Mouse (Mus musculus): ENCODE results near the gene Manba.
"Not testable (repeated sequence)": the region's sequence is repeated elsewhere in the genome, so short reads cannot be mapped to it uniquely, and the experiment has no call there.

Gene Manba

DNA sequence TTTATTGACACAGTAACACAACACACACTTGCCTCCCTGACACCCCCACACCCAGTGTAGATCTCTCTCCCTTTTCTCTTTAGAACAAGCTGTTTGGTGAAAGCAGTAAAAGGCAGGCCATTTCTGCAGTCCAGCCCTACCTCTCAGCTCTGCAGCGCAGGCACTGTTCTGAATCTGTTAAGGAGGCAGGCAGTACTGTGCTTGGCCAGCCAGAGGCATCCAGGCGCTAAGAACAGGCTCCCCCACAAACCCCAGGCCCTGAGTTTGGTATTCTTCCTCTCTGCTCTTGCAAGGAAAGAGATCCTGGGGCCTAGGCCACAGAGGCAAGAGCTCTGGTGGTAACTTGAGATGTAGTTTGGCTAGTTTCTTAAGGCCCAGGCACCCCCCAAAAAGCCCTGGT lies 39.5 kb downstream of the Manba start:
- DNase-seq (ENCODE audit: extremely low spot score, low spot score): not testable (repeated sequence)

GRCm38 (mm10) chr3:135529670-135530069 lies 44.3 kb downstream of the Manba start:
- DNase-seq (ENCODE audit: extremely low spot score, low spot score): no peak

DNA sequence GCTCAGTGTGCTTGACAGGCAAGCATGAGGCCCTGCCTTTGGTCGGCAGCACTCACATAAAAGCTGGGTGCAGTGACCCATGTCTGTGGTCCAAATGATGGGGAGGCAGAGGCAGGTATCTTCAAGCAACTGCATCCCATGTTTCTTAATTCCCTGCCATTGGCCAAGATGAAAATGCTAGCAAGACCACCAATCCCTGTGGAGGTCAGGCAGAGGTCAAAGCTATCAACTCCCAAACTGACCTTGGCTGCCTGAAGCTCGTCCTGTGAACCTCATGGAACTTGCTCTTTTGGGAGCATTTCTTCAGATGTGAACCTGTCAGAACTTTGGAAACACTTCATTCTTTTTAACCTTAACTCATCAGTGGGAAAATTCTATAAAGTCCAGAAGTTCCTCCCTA lies 46.4 kb downstream of the Manba start:
- DNase-seq (ENCODE audit: extremely low spot score, low spot score): no peak

- DNase-seq (ENCODE audit: extremely low spot score, low spot score): no peak
Measured at GRCm38 (mm10) chr3:135534103-135534502, 48.7 kb downstream of the Manba start.

DNA sequence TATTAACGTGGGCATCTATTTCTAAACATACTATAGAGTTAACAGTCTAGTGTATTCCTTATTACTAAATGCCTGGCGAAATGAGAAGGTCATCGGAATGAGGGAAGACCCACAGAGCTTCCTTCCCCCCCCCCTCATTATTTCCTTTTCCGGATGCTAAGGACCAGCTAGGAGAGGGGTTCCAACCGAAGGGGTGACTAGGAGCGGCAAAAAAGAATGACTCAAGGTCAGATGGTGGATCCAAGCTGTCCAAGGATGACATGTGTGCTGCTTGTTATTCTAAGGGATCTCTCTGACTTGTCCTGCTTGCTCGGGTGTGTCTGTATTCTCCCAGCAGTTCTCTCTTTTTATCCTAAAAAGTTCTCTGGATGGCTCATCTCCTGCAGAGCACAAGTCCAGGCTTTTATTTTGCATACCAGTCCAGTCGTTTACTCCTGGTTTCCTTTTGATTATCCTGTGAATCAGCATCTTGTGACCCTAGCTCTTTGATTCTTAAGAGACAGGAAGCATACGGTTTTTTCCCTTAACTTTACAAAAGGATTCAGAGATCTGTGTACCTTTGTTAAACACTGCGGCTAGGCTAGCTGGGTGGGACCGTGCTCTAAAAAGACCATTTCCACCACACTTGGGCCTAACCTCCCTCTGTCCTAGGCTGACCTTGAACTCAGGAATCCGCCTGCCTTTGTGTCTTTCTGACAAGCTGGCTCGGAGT lies 61.0 kb downstream of the Manba start:
- DNase-seq (ENCODE audit: extremely low spot score, low spot score): no peak

- DNase-seq (ENCODE audit: extremely low spot score, low spot score): no peak
Measured at GRCm38 (mm10) chr3:135547298-135547697, 61.9 kb downstream of the Manba start.

DNA sequence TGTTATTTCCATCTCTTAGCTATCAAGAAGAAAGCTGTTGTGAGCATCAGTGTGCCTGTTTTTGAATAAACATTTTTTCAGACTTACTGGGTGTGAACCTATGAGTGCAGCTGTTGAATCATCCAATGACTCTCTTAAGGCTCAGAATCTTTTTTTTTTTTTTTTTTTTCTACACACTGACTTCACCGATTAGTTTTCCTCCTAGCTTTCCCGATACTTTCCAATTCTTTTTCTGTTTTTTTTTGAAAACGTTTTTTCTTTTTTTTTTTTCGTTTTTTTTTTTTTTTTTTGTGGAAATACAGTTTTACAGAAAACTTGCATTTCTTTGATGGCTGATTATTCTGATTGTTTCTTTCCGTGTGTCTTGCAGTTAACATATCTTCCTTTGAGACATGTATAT lies 67.5 kb downstream of the Manba start:
- no peak for DNase-seq (ENCODE audit: extremely low spot score, low spot score)

DNA sequence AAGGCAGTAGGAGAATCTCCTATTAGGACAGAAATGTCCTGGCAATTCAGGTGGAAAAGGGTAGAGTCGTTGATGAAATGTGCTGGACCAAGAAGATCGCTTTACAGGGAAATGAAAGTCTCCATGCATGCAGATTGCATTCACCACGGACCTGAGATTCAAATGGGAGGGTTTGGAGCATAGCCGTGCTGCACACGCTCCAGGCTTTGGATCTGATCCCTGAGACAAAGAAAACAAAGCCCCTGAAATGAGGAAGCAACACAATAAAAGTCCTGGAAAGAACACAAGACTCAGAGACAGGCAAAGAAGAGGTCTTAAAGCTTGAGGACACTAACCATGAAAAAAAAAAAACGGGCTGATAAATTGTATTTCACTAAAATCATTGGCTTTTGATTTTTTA lies 69.8 kb downstream of the Manba start:
- no peak for DNase-seq (ENCODE audit: extremely low spot score, low spot score)

- no peak for DNase-seq (ENCODE audit: extremely low spot score, low spot score)
Measured at GRCm38 (mm10) chr3:135556052-135556587, 70.7 kb downstream of the Manba start.

DNA sequence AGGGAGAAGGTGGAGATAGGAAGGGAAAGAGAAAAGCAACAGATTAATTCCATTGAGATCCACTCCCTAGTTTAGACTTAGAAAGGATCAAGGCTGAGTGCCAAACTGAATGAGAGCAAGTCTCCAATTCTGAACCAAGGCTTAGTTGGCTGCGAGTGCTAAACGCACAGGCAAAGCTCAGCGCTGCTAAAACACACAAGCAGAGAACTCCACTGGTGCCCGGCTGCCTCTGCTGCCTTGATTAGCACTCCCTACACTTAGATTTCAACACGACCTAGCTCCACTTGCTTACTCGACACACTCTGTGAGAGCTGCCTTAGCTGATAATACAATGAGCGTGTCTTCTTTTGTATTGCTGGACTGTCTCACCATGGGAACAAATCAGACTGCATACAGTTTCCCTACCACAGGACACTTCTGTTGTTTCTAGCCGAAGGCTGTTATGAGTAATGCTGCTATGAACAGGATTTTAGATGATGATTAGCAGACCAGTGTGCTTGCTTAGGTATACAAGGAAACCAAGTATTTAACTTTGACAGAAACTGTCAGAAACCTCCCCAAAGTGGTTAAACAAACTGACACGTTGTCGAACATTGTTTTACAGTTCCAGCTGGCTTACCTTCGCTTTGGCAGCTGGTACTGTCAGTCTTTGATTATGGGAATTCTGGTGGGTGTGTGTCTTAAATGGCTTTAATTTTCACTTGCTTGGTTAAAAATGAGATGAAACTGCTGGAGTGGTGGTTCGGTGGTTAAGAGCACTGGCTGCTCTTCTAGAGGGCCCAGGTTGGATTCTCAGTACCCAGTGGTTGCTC lies 71.6 kb downstream of the Manba start:
- no peak for DNase-seq (ENCODE audit: extremely low spot score, low spot score)

- no peak for DNase-seq (ENCODE audit: extremely low spot score, low spot score)
Measured at GRCm38 (mm10) chr3:135562036-135562435, 76.6 kb downstream of the Manba start.

- DNase-seq (ENCODE audit: extremely low spot score, low spot score): no peak
Measured at GRCm38 (mm10) chr3:135563163-135563689, 77.8 kb downstream of the Manba start.

GRCm38 (mm10) chr3:135564706-135565105 lies 79.3 kb downstream of the Manba start:
- no peak for DNase-seq (ENCODE audit: extremely low spot score, low spot score)

GRCm38 (mm10) chr3:135565306-135565705 lies 79.9 kb downstream of the Manba start:
- no peak for DNase-seq (ENCODE audit: extremely low spot score, low spot score)

DNA sequence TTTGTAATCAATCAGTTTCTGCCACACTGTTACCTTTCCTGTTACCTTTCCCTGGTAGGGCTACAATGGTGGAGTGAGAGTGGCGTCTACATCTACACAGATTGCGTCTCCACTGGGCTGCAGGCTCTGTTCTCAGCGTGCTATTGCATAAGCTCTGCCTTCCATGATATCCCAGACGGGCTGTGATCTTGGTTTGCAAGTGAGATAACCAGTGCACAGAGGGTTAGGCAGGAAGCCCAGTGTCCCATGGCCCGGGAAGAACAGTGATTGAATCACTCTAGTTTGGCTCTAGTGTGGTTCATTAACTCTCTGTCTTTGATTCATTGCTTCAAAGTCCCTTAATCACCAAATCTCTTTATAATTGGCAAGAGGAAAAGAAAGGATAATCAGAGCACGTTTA lies 82.5 kb downstream of the Manba start:
- no peak for DNase-seq (ENCODE audit: extremely low spot score, low spot score)

GRCm38 (mm10) chr3:135568633-135569032 lies 83.2 kb downstream of the Manba start:
- DNase-seq (ENCODE audit: extremely low spot score, low spot score): no peak

DNA sequence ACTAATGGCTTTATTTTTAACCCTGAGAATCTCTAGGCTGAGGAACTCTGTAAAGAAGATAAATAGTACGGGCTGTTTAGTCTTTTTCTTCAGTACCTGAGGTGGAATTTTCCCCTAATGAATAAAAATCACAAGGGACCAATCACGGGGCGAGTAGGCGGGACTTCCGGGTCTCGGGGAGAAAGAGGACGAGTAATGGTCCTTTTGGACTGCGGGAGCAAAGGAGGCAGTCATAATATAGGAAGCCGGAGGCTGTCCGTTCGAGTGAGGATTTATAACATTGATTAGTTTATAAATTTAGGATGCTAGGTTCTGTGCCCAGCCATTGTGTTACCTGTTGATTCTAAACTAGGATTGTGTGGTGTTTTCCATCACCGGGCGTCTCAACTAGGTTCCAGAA lies 86.1 kb downstream of the Manba start:
- no peak for DNase-seq (ENCODE audit: extremely low spot score, low spot score)

- no peak for DNase-seq (ENCODE audit: extremely low spot score, low spot score)
Measured at GRCm38 (mm10) chr3:135573051-135573450, 87.6 kb downstream of the Manba start.

- DNase-seq (ENCODE audit: extremely low spot score, low spot score): no peak
Measured at GRCm38 (mm10) chr3:135575126-135575525, 89.7 kb downstream of the Manba start.

DNA sequence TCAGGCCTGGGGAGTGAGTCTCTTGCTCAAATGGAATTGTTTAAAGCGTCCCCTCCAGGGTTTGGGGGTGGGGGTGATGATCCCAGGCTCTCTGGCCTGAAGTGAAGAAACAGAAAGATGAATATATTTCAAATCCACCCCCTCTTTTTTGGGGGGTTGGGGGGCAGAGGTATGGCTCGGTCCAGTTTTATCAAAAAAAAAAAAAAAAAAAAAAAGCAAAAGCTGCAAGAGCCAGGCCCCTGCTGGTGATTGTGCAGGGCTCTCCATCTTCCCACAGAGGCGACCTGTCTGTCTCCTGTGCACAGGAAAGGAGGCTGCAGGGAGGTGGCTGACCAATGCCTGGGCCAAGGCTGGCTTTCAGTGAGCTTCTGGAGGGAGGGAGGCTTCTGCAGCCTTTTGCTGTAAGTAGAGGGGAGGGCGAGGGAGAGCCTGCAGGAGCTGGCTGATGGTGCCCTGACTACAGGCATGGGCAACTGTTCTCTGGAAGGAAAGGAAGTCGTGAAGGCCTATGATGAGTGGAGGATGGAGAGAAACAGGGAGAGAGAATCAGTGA lies 93.3 kb downstream of the Manba start:
- no peak for DNase-seq (ENCODE audit: extremely low spot score, low spot score)

DNA sequence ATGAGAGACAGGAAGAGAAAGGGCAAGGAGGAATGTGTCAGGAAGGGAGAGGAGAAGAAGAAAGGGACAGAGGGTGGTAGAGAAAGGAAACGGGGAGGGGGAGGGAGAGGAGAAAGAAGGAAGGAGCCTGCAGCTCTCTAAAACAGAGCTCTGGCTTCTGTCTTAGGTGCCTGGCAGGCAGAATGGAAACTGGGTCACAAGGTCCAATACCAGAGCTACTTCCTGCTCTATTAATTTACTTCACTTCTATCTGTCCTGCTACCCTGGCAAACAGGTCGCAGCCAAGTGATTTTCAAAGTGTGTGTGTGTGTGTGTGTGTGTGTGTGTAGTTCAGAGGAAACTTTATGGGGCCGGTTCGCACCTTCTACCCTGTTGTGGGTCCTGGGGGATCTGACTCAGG lies 93.8 kb downstream of the Manba start:
- DNase-seq (ENCODE audit: extremely low spot score, low spot score): no peak
